Mouse (Mus musculus) liver, embryonic 14.5 days (tissue): ENCODE data around the gene Rabep2. TPM values are rescaled to one million over a fixed set of nuclear protein-coding genes. Genes with fewer than 3 reads are reported as not detected.
"Not testable (repeated sequence)": the region's sequence is repeated elsewhere in the genome, so short reads cannot be mapped to it uniquely, and the experiment has no call there.

Experiments
- ATAC-seq: fragments of 200-750 bp; cut with Nextera tagmentation; 2 replicates; pipeline ENCODE4 v1.8.0; 2017; ENCODE audit warnings: moderate number of reproducible peaks, mild to moderate bottlenecking, moderate library complexity; ENCODE audit not compliant: insufficient read depth
- DNase-seq, 3 experiments: peaks; one replicate each; pipeline ENCODE4 v3.0.0-alpha.2; 2012 to 2013; ENCODE audit warnings: low read depth in 3 of 3, low spot score in 3 of 3
- H3K27ac ChIP-seq: fragments of 300-500 bp; sonication (generic); 2 replicates; pipeline ENCODE4 v1.5.1; 2014; ENCODE audit warnings: moderate library complexity, mild to moderate bottlenecking, control low read depth, inconsistent platforms
- H3K27me3 ChIP-seq: fragments of 300-500 bp; sonication (generic); 2 replicates; pipeline ENCODE4 v1.6.1; 2014; ENCODE audit warnings: mild to moderate bottlenecking, low read length, moderate library complexity; ENCODE audit not compliant: control insufficient read depth, insufficient read depth
- H3K36me3 ChIP-seq: fragments of 300-500 bp; sonication (generic); replicated peaks from 2 replicates; pipeline ENCODE4 v1.6.1; 2014; ENCODE audit warnings: low read depth; ENCODE audit not compliant: control insufficient read depth, insufficient read depth
- H3K4me1 ChIP-seq, 2 experiments: fragments of 200-500 bp in 1 of 2; fragments of 300-500 bp in 1 of 2; sonication (generic) in 1 of 2; replicated peaks; 2 replicates each; pipeline ENCODE4 v1.6.1; 2012 to 2014; ENCODE audit warnings: antibody characterized with exemption in 1 of 2, inconsistent platforms in 1 of 2, low read length in 1 of 2; ENCODE audit not compliant: control insufficient read depth in 2 of 2, insufficient read depth in 2 of 2
- H3K4me2 ChIP-seq: fragments of 300-500 bp; sonication (generic); 2 replicates; pipeline ENCODE4 v1.6.1; 2014; ENCODE audit warnings: low read depth, mild to moderate bottlenecking, control low read depth, moderate library complexity
- H3K4me3 ChIP-seq, 2 experiments: fragments of 200-500 bp in 1 of 2; fragments of 300-500 bp in 1 of 2; sonication (generic) in 1 of 2; 2 replicates each; pipeline ENCODE4 v1.5.1; 2012 to 2014; ENCODE audit warnings: low read depth in 2 of 2, low read length in 2 of 2, mild to moderate bottlenecking in 2 of 2, control low read depth in 1 of 2, inconsistent platforms in 1 of 2, moderate library complexity in 1 of 2; ENCODE audit not compliant: insufficient read depth in 1 of 2
- H3K9ac ChIP-seq: fragments of 300-500 bp; sonication (generic); replicated peaks from 2 replicates; pipeline ENCODE4 v1.6.1; 2014; ENCODE audit warnings: mild to moderate bottlenecking, control low read depth, moderate library complexity
- H3K9me3 ChIP-seq: fragments of 300-500 bp; sonication (generic); 2 replicates; pipeline ENCODE4 v1.6.1; 2016; ENCODE audit warnings: low read length, mixed read lengths; ENCODE audit not compliant: control insufficient read depth
- CTCF ChIP-seq: IDR thresholded peaks from 2 replicates; pipeline ENCODE4 v1.5.1; 2016; ENCODE audit warnings: antibody characterized with exemption, low read depth, control low read depth
- EP300 ChIP-seq: IDR thresholded peaks from 2 replicates; pipeline ENCODE4 v1.6.1; 2016; ENCODE audit warnings: antibody characterized with exemption, low read depth
- WGBS: fragments of 180-500 bp; shearing (Covaris S2); extraction: QIAGEN DNeasy Blood & Tissue Kit; methylation state at CpG from one replicate; pipeline ENCODE4 v1.1.7; 2014; ENCODE audit not compliant: insufficient replicate concordance; 5-methylcytosine and 5-hydroxymethylcytosine counted together
- polyA plus RNA-seq, 2 experiments: library from polyadenylated mRNA; depleted of rRNA in 1 of 2; stranded (reverse) in 1 of 2; unstranded in 1 of 2; fragments of >200 nt; fragmentation: Nextera tagmentation in 1 of 2; extraction: Ambion mirVana in 1 of 2; gene quantifications; 2 replicates each; pipeline versions ENCODE4 v1.2.1 to v1.2.3; 2012 to 2014

The Rabep2 gene
- 3.4 and 4.4 TPM in 2 replicates for polyA plus RNA-seq (2012; rRNA removed)
- polyA plus RNA-seq (2014; fragmentation: Nextera tagmentation; extraction: Ambion mirVana): 3.1 and 4.6 TPM in 2 replicates

DNA sequence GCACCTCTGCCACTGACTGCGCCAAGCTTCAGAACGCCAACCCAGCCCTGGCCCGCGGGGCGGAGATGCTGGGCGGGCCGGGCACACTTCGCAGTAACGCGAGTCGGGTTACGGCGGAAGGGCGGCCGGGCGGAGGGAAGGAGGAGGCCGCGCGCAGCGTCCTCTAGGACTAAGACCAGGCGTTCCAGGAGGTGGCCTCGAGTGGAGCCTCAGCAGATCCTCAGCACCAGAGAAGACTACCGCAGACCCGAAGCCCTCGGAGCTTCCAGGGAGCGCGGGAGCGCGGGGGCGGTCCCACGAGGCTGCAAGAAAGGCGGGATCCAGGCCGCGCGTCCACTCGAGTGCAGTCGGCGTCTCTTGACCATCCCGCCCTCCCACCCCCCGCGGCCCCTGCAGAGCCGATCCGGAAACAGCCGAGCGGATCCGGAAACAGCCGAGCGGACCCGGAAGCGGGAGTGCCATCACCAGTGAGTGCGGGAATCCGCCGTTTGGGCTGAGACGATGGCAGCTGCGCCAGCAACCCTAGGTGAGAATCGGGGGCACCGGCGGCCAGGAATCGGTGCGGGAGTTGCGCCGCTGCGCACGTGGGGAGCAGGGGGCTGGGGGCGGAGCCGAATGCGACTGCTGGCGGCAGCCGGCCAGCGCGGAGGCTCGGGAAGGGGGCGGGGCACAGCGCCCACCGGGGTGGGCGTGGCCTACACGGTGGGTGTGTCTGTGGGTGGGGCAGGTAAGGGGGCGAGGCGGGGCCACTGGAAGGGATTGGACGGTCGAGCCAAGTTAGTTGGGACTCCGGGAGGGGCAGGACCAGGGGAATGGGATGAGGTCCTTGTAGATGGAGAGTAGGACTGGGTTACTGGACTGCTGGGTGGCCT lies at the start of gene Rabep2:
TSS of gene Rabep2 (plus strand) at position 129 of the 872 bp plus-strand sequence.
- peak; percentile 85 for ATAC-seq
- H3K4me2 ChIP-seq: peak within 1 kb of the TSS; percentile 96
- peaks cover 7 to 13% of the 10 kb centered on the region in 2 experiments for H3K4me1 ChIP-seq
- WGBS: under 1% methylated on average over 82 of the region's 82 CpGs
- H3K9ac ChIP-seq: peak within 1 kb of the TSS; percentile 72
- TF ChIP-seq EP300 (no peak), CTCF (no peak)
- no peaks in the 10 kb centered on the region for H3K27me3 ChIP-seq
- H3K4me3 ChIP-seq: peak within 1 kb of the TSS; percentile 70 to 71
- peak within 1 kb of the TSS; percentile 47 for H3K27ac ChIP-seq
- peak; percentile 60 to 62 (median 61) for DNase-seq
- H3K36me3 ChIP-seq: no peaks in the 10 kb centered on the region
- no peaks in the 10 kb centered on the region for H3K9me3 ChIP-seq

DNA sequence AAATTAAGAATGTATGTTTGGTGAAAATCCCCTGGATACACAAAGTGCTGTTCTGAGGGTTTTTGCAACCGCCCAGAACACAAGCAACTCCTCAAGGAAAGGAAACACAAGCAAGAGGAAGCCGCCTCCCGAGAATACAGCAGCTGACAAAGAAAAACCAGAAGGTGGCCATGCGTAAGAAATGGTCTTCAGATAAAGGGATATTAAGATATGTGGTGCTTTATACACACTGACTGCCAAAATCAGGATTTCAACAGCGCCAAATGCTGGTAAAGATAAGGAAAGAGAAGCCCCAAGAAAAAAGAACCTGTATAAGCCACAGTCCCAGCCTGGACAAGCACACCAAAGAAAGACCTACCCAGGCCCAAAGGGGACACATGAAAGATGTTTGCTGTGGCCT lies 45.0 kb upstream of the Rabep2 start:
- H3K4me2 ChIP-seq: no peak overlapping the region
- no peak overlapping the region for H3K4me3 ChIP-seq
- DNase-seq (no peak), ATAC-seq (no peak)
- no peaks in the 10 kb centered on the region for H3K4me1 ChIP-seq
- no peak overlapping the region for H3K9ac ChIP-seq
- H3K27me3 ChIP-seq: no peaks in the 10 kb centered on the region; the same call in 1 of the 2 replicates
- H3K36me3 ChIP-seq: peaks cover 2% of the 10 kb centered on the region
- 57% methylated on average over 5 of the region's 5 CpGs for WGBS
- TF ChIP-seq EP300 (no peak), CTCF (no peak)
- H3K9me3 ChIP-seq: no peaks in the 10 kb centered on the region
- H3K27ac ChIP-seq: no peak overlapping the region

DNA sequence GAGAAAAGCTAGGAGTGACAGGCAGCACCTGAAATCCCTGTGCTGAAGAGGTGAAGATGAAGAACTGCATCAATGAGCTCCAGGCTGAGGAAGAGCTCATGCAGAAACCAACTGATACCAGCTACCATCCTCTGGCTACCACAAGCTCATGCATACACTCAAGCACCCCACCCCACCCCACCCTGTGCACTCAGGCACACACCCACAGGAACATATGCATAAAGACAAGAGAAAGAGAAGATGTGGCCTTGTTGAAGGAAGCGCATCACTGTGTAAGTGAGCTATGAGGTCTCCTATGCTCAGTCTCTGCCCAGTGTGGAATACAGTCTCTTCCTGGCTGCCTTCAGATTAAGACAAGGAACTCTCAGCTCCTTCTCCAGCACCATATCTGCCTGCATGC lies 40.4 kb upstream of the Rabep2 start:
- Histone ChIP-seq H3K9me3 (no peaks in the 10 kb centered on the region), H3K36me3 (peaks cover 25% of the 10 kb centered on the region), H3K4me2 (no peak overlapping the region), H3K9ac (no peak overlapping the region), H3K4me3 (no peak overlapping the region), H3K4me1 (no peaks in the 10 kb centered on the region), H3K27ac (no peak overlapping the region), H3K27me3 (no peaks in the 10 kb centered on the region)
- WGBS: 76% methylated on average over 1 of the region's 1 CpGs
- TF ChIP-seq CTCF: no peak
- no peak for TF ChIP-seq EP300
- no peak for ATAC-seq
- no peak for DNase-seq

DNA sequence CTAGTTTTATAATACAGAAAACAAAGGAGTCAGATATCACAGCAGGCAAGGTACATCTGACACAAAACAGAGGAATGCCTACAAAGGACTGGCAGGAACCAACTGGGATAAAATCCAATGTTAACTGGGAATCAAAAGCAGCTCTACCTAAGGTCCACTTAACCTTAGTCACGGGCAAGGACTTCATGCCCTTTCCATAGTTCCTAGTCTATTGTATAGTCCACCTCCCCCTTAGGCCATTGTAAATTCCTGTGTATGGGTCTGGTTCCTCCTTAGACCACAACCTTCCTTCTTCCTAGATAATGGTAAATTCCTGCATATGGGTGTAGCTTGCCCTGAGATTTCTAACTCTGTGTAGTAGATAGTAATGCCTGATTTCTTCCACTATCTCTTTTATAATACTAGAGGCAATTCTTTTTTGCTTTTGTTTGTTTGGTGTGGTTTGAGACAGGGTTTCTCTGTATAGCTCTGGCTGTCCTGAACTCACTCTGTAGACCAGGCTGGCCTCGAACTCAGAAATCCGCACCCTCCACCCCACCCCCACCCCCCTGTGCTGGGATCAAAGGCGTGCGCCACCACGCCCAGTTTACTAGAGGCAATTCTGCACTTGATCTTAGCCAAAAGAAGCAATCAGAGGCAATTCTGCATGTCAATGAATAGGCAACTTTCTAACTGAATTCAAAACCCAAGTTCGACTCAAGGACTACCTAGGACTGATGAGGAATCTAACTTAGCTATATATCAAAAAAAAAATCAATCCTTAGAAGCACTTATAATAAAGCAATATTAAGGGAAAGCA lies 36.3 kb upstream of the Rabep2 start:
- 78% methylated on average over 7 of the region's 7 CpGs for WGBS
- not testable (repeated sequence) for ATAC-seq, H3K27ac ChIP-seq

More for the DNA sequence above, 36.3 kb upstream of the Rabep2 start:
- H3K9ac ChIP-seq, H3K4me3 ChIP-seq, H3K4me1 ChIP-seq, H3K27me3 ChIP-seq, H3K9me3 ChIP-seq, DNase-seq, H3K4me2 ChIP-seq: not testable (repeated sequence)
- peaks cover 22% of the 10 kb centered on the region for H3K36me3 ChIP-seq
